Mouse (Mus musculus): Measurements from ENCODE around the gene Rnh1. TPM values are rescaled to one million over a fixed set of nuclear protein-coding genes. Genes with fewer than 3 reads are reported as not detected.

The Rnh1 gene
- polyA plus RNA-seq, 1 experiment from 2014 or later, result 56.7 TPM

- no peak for ATAC-seq (ENCODE audit: low FRiP score)
Measured at GRCm38 (mm10) chr7:141131904-141132755, 40.5 kb downstream of the Rnh1 start.

DNA sequence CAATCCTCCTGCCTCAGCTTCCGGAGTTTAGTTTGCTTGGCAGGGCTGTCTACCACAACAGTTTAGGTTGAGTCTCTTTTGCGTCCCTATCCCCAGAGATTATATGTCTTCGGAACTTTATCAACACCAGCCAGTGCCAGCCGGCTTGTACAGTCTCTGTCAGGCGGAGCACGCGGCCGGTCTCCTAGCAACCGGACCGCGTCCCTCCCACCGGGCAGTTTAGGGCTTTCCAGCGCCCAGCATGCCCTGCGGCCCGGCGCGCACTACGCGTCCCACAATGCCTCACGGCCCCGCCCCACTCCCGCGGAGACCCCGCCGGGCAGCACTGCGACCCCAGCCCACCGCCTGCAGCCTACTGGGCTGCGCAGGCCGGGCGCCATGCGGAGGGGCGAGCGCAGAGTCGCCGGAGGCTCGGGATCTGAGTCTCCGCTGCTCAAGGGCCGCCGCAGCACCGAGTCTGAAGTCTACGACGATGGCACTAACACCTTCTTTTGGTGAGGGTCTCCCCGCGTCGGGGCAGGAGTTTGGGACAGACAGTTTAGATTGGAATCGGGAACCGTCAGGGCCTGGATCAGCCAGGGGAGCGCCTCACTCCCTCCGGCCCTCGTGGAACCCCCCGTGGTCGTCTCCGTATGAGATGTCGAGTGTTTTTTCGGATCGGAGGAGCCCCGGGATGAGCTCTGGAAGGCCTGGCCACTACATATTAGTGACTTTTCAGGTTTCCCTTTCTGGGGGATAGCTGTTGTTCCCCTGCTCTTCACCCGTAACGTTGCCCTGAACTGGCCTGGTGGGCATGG, 41.4 kb downstream of the Rnh1 start:
- Histone ChIP-seq H3K27ac (ENCODE audit: low read depth, low read length) (peak overlapping the region; percentile 25; the same call in 1 of the 2 replicates), H3K4me3 (ENCODE audit: low read depth, low read length) (peak overlapping the region; percentile 77), H3K4me2 (peak overlapping the region; percentile 79), H3K9me3 (ENCODE audit: control insufficient read depth, low read length) (no peaks in the 10 kb centered on the region), H3K9ac (ENCODE audit: low read length) (peak overlapping the region; percentile 87), H3K4me1 (ENCODE audit: control insufficient read depth, insufficient read depth, low read length) (peaks cover 9% of the 10 kb centered on the region), H3K27me3 (ENCODE audit: control insufficient read depth, insufficient read depth, low read length) (no peaks in the 10 kb centered on the region), H3K36me3 (ENCODE audit: control insufficient read depth, insufficient read depth, low read length) (peaks cover 8% of the 10 kb centered on the region)
- WGBS, result under 1% methylated on average over 59 of the region's 59 CpGs
- DNase-seq (ENCODE audit: low spot score, missing footprints) (peak; percentile 100), ATAC-seq (ENCODE audit: low FRiP score) (peak; percentile 99)

More at GRCm38 (mm10) chr7:141131904-141132755, 40.5 kb downstream of the Rnh1 start:
- H3K9ac ChIP-seq (ENCODE audit: low read length), result peak overlapping the region; percentile 87
- peaks cover 16% of the 10 kb centered on the region for H3K36me3 ChIP-seq (ENCODE audit: control insufficient read depth, insufficient read depth, low read length)
- no peaks in the 10 kb centered on the region for H3K27me3 ChIP-seq (ENCODE audit: control insufficient read depth, insufficient read depth, low read length)
- peaks cover 9% of the 10 kb centered on the region for H3K4me1 ChIP-seq (ENCODE audit: control insufficient read depth, insufficient read depth, low read length)
- H3K4me3 ChIP-seq (ENCODE audit: low read depth, low read length), result peak overlapping the region; percentile 77
- no peaks in the 10 kb centered on the region for H3K9me3 ChIP-seq (ENCODE audit: control insufficient read depth, low read length)
- no peak overlapping the region for H3K27ac ChIP-seq (ENCODE audit: low read depth, low read length)
- peak; percentile 85 for DNase-seq (ENCODE audit: low spot score, missing footprints)
- peak overlapping the region; percentile 79 for H3K4me2 ChIP-seq
- WGBS, result 60% methylated on average over 12 of the region's 12 CpGs

DNA sequence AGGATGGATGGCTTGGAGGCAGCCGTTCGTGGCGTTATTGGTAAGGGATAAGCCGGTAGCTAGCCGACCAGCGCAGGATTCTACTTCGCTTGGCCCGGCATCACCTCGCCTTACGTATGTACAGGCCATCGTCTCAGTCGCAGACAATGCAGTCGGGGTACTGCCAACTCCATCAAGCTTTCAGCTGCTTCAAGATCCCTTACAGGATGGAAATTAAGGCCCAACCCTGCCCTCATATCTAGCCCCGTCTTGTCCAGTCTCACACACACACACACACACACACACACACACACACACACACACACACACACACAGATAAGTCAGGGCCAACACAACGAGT, 49.2 kb downstream of the Rnh1 start:
- Histone ChIP-seq H3K36me3 (ENCODE audit: control insufficient read depth, insufficient read depth, low read length) (no peaks in the 10 kb centered on the region), H3K4me1 (ENCODE audit: control insufficient read depth, insufficient read depth, low read length) (no peaks in the 10 kb centered on the region), H3K27ac (ENCODE audit: low read depth, low read length) (peak overlapping the region; percentile 78), H3K9me3 (ENCODE audit: control insufficient read depth, low read length) (no peaks in the 10 kb centered on the region), H3K27me3 (ENCODE audit: control insufficient read depth, insufficient read depth, low read length) (no peaks in the 10 kb centered on the region), H3K4me3 (ENCODE audit: low read depth, low read length) (peak overlapping the region; percentile 54), H3K9ac (ENCODE audit: low read length) (peak overlapping the region; percentile 77), H3K4me2 (peak overlapping the region; percentile 68)
- WGBS, result 5% methylated on average over 15 of the region's 15 CpGs
- DNase-seq (ENCODE audit: low spot score, missing footprints), result no peak
- ATAC-seq (ENCODE audit: low FRiP score), result no peak

- H3K4me3 ChIP-seq (ENCODE audit: low read depth, low read length), result peak overlapping the region; percentile 54
- H3K9ac ChIP-seq (ENCODE audit: low read length), result peak overlapping the region; percentile 77
- peak; percentile 99 for DNase-seq (ENCODE audit: low spot score, missing footprints)
- peak overlapping the region; percentile 78 for H3K27ac ChIP-seq (ENCODE audit: low read depth, low read length)
- peak; percentile 97 for ATAC-seq (ENCODE audit: low FRiP score)
- H3K9me3 ChIP-seq (ENCODE audit: control insufficient read depth, low read length), result no peaks in the 10 kb centered on the region
- H3K4me2 ChIP-seq, result peak overlapping the region; percentile 68
- no peaks in the 10 kb centered on the region for H3K36me3 ChIP-seq (ENCODE audit: control insufficient read depth, insufficient read depth, low read length)
- H3K27me3 ChIP-seq (ENCODE audit: control insufficient read depth, insufficient read depth, low read length), result no peaks in the 10 kb centered on the region
- 2% methylated on average over 29 of the region's 29 CpGs for WGBS
- no peaks in the 10 kb centered on the region for H3K4me1 ChIP-seq (ENCODE audit: control insufficient read depth, insufficient read depth, low read length)
Measured at GRCm38 (mm10) chr7:141122689-141123516, 49.8 kb downstream of the Rnh1 start.

- H3K4me2 ChIP-seq, result peak within 1 kb of the TSS; percentile 68
- no peak for ATAC-seq (ENCODE audit: low FRiP score)
- H3K4me3 ChIP-seq (ENCODE audit: low read depth, low read length), result peak within 1 kb of the TSS; percentile 54
- H3K9me3 ChIP-seq (ENCODE audit: control insufficient read depth, low read length), result no peaks in the 10 kb centered on the region
- peak within 1 kb of the TSS; percentile 77 for H3K9ac ChIP-seq (ENCODE audit: low read length)
- no peaks in the 10 kb centered on the region for H3K4me1 ChIP-seq (ENCODE audit: control insufficient read depth, insufficient read depth, low read length)
- no peaks in the 10 kb centered on the region for H3K27me3 ChIP-seq (ENCODE audit: control insufficient read depth, insufficient read depth, low read length)
- no peak for DNase-seq (ENCODE audit: low spot score, missing footprints)
- H3K27ac ChIP-seq (ENCODE audit: low read depth, low read length), result peak within 1 kb of the TSS; percentile 78
- WGBS, result 58% methylated on average over 14 of the region's 14 CpGs
- no peaks in the 10 kb centered on the region for H3K36me3 ChIP-seq (ENCODE audit: control insufficient read depth, insufficient read depth, low read length)
Measured at GRCm38 (mm10) chr7:141122245-141122644, 50.4 kb downstream of the Rnh1 start, which contains the start of gene Ptdss2. TSS of gene Ptdss2 (plus strand) at chr7:141122382.

DNA sequence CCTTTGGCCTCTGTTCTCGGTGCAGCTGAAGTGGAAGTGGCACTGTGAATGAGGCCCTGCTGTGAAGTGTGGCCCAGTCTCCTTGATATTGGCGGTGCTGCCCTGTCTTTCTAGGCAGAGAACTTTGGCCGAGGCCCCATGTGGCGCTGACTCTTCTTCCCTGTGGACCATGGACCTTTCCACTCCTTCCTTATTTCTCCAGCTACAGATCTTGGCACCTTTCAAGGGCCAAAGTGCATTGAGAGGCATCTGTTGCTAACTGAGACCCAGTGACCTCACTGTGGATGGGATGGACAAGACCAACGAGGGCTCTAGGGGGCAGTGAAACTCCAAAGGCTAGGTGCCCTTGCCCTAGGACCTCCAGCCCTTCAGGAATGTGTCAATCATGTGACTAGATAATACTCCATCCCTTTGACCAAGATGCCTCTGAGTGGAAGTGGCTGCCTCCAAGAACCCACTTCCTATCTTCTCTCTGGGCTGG, 51.6 kb downstream of the Rnh1 start:
- H3K4me2 ChIP-seq, result no peak overlapping the region
- H3K27ac ChIP-seq (ENCODE audit: low read depth, low read length), result no peak overlapping the region
- H3K9me3 ChIP-seq (ENCODE audit: control insufficient read depth, low read length), result no peaks in the 10 kb centered on the region
- no peak overlapping the region for H3K9ac ChIP-seq (ENCODE audit: low read length)
- DNase-seq (ENCODE audit: low spot score, missing footprints) (no peak), ATAC-seq (ENCODE audit: low FRiP score) (no peak)
- H3K4me1 ChIP-seq (ENCODE audit: control insufficient read depth, insufficient read depth, low read length), result no peaks in the 10 kb centered on the region
- H3K36me3 ChIP-seq (ENCODE audit: control insufficient read depth, insufficient read depth, low read length), result no peaks in the 10 kb centered on the region
- 84% methylated on average over 5 of the region's 5 CpGs for WGBS
- no peaks in the 10 kb centered on the region for H3K27me3 ChIP-seq (ENCODE audit: control insufficient read depth, insufficient read depth, low read length)
- H3K4me3 ChIP-seq (ENCODE audit: low read depth, low read length), result no peak overlapping the region

DNA sequence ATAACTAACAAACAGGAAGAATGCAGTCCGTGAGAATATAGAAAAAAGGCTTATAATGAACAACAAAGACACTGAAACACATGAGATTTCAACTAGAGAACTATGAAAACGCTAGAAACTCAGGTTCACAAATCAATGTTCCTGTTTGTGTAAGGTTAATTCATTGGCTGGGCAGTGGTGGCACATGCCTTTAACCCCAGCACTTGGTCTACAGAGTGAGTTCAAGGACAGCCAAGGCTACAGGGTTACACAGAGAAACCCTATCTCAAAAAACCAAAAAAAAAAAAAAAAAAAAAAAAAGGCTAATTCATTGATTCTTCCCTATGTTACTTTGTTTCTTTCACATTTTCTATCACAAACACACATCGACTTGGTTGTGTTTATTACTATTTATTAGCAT, 52.1 kb downstream of the Rnh1 start:
- Histone ChIP-seq H3K4me1 (ENCODE audit: control insufficient read depth, insufficient read depth, low read length) (no peaks in the 10 kb centered on the region), H3K4me2 (no peak overlapping the region), H3K9ac (ENCODE audit: low read length) (no peak overlapping the region), H3K27me3 (ENCODE audit: control insufficient read depth, insufficient read depth, low read length) (no peaks in the 10 kb centered on the region), H3K9me3 (ENCODE audit: control insufficient read depth, low read length) (no peaks in the 10 kb centered on the region), H3K36me3 (ENCODE audit: control insufficient read depth, insufficient read depth, low read length) (no peaks in the 10 kb centered on the region), H3K4me3 (ENCODE audit: low read depth, low read length) (no peak overlapping the region), H3K27ac (ENCODE audit: low read depth, low read length) (no peak overlapping the region)
- no peak for DNase-seq (ENCODE audit: low spot score, missing footprints)
- ATAC-seq (ENCODE audit: low FRiP score), result no peak
- 88% methylated on average over 3 of the region's 3 CpGs for WGBS

- 79% methylated on average over 3 of the region's 3 CpGs for WGBS
- Histone ChIP-seq H3K27me3 (ENCODE audit: control insufficient read depth, insufficient read depth, low read length) (no peaks in the 10 kb centered on the region), H3K9ac (ENCODE audit: low read length) (no peak overlapping the region), H3K4me1 (ENCODE audit: control insufficient read depth, insufficient read depth, low read length) (no peaks in the 10 kb centered on the region), H3K9me3 (ENCODE audit: control insufficient read depth, low read length) (no peaks in the 10 kb centered on the region), H3K27ac (ENCODE audit: low read depth, low read length) (no peak overlapping the region), H3K36me3 (ENCODE audit: control insufficient read depth, insufficient read depth, low read length) (no peaks in the 10 kb centered on the region), H3K4me3 (ENCODE audit: low read depth, low read length) (no peak overlapping the region), H3K4me2 (no peak overlapping the region)
- no peak for DNase-seq (ENCODE audit: low spot score, missing footprints)
- no peak for ATAC-seq (ENCODE audit: low FRiP score)
Measured at GRCm38 (mm10) chr7:141119487-141119886, 53.2 kb downstream of the Rnh1 start.
